Mouse (Mus musculus) embryonic facial prominence, embryonic 11.5 days (tissue): ENCODE data around the gene Tsga8. TPM values are rescaled to one million over a fixed set of nuclear protein-coding genes. Genes with fewer than 3 reads are reported as not detected.

Experiments
- ATAC-seq: fragments of 200-750 bp; cut with Nextera tagmentation; replicated peaks from 2 replicates; pipeline ENCODE4 v1.8.0; 2017; ENCODE audit warnings: low read depth; ENCODE audit not compliant: insufficient number of reproducible peaks, low FRiP score, low TSS enrichment
- DNase-seq: peaks from one replicate; pipeline ENCODE4 v3.0.0-alpha.2; 2015; ENCODE audit warnings: low spot score
- H3K27ac ChIP-seq: fragments of 300-500 bp; sonication (generic); replicated peaks from 2 replicates; pipeline ENCODE4 v1.5.1; 2014; ENCODE audit warnings: mild to moderate bottlenecking, low read depth, low read length, control low read depth
- H3K27me3 ChIP-seq: fragments of 300-500 bp; sonication (generic); 2 replicates; pipeline ENCODE4 v1.6.1; 2014; ENCODE audit warnings: mild to moderate bottlenecking, low read length, moderate library complexity, mixed read lengths; ENCODE audit not compliant: control insufficient read depth, insufficient read depth
- H3K36me3 ChIP-seq: fragments of 300-500 bp; sonication (generic); replicated peaks from 2 replicates; pipeline ENCODE4 v1.6.1; 2014; ENCODE audit warnings: low read depth, mild to moderate bottlenecking, low read length, moderate library complexity, mixed read lengths; ENCODE audit not compliant: control insufficient read depth, insufficient read depth
- H3K4me1 ChIP-seq: fragments of 300-500 bp; sonication (generic); 2 replicates; pipeline ENCODE4 v1.6.1; 2014; ENCODE audit warnings: low read length, mixed read lengths; ENCODE audit not compliant: control insufficient read depth, insufficient read depth
- H3K4me2 ChIP-seq: fragments of 300-500 bp; sonication (generic); 2 replicates; pipeline ENCODE4 v1.6.1; 2014; ENCODE audit warnings: low read depth, mild to moderate bottlenecking, control low read depth, low read length, moderate library complexity
- H3K4me3 ChIP-seq: fragments of 300-500 bp; sonication (generic); 2 replicates; pipeline ENCODE4 v1.5.1; 2014; ENCODE audit warnings: low read depth, low read length, control low read depth
- H3K9ac ChIP-seq: fragments of 300-500 bp; sonication (generic); replicated peaks from 2 replicates; pipeline ENCODE4 v1.6.1; 2014; ENCODE audit warnings: mild to moderate bottlenecking, control low read depth, low read length
- H3K9me3 ChIP-seq: fragments of 300-500 bp; sonication (generic); replicated peaks from 2 replicates; pipeline ENCODE4 v1.6.1; 2016; ENCODE audit warnings: mild to moderate bottlenecking, low read length, inconsistent platforms, mixed read lengths; ENCODE audit not compliant: control insufficient read depth
- WGBS: fragments of 180-500 bp; shearing (Covaris S2); extraction: QIAGEN DNeasy Blood & Tissue Kit; methylation state at CpG from one replicate; pipeline ENCODE4 v1.1.7; 2014; 5-methylcytosine and 5-hydroxymethylcytosine counted together
- polyA plus RNA-seq: library from polyadenylated mRNA; unstranded; fragments of >200 nt; fragmentation: Nextera tagmentation; extraction: Ambion mirVana; gene quantifications from 2 replicates; pipeline ENCODE4 v1.2.1, GENCODE M21; 2014

Tsga8 gene
- not detected in 2 replicates for polyA plus RNA-seq

- Histone ChIP-seq H3K4me2 (no peak within 1 kb of the TSS), H3K9me3 (no peaks in the 10 kb centered on the region), H3K27ac (no peak within 1 kb of the TSS), H3K36me3 (no peaks in the 10 kb centered on the region), H3K4me1 (no peaks in the 10 kb centered on the region), H3K4me3 (no peak within 1 kb of the TSS), H3K9ac (no peak within 1 kb of the TSS), H3K27me3 (no peaks in the 10 kb centered on the region)
- WGBS = 92% methylated on average over 15 of the region's 15 CpGs
- DNase-seq (no peak), ATAC-seq (no peak)
Observed at GRCm38 (mm10) chrX:83487598-83487997, at the start of gene Tsga8. Tsga8 (minus strand) TSS chrX:83487924.
